Mouse (Mus musculus): Measurements from ENCODE around the gene Msto1.
"Not testable (repeated sequence)": the region's sequence is repeated elsewhere in the genome, so short reads cannot be mapped to it uniquely, and the experiment has no call there.

Gene Msto1

DNA sequence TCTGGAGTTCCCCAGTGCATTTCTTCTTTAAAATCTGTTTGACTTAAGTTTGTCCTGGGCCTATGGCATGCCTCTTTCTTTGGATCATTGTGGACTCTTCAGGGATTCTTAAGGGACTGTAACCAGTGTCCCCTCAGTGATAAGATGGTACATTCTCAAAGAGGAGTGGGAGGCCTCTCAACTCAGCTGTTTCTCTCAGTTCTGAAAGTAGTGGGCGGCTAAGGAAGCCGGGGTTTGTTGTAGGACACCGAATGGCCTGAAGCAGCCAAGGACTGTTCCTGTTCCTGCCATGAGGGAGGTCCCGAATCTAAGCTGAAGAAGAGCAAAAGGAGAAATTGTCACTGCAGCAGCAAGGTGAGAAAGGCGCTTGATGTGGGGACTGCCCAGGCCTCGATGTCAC, 8.6 kb downstream of the Msto1 start:
- no peak for DNase-seq (ENCODE audit: low spot score)

DNA sequence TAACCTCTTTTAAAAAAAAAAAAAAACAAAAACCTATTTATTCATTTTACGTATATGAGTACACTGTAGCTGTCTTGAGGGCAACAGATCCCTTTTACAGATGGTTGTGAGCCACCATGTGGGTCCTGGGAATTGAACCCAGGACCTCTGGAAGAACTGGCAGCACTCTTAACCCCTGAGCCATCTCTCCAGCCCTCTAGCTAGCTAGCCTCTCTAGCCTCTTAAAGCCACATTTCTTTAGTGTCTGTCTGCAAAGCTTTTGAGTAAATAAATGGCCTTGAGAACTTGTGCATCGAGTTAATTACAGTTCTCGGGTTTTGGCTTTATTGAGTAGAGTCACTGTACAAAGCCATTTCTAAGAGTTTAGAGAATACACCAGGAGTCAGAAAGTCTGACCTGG, 9.0 kb downstream of the Msto1 start:
- DNase-seq (ENCODE audit: low spot score), result no peak

DNA sequence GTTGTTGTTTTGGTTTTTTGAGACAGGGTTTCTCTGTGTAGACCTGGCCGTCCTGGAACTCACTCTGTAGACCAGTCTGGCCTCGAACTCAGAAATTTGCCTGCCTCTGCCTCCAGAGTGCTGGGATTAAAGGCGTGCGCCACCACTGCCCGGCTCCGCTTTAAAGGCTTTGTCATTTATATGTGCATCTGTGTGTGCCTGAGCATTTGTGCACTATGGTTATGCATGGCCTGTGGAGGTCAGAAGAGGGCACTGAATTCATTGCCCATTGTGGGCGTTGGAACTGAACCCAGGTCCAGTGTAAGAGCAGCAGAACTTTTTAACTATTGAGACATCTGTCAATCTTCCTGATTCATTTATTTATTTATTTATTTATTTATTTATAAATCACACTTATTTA, 20.8 kb downstream of the Msto1 start:
- DNase-seq (ENCODE audit: low spot score), result not testable (repeated sequence)

DNA sequence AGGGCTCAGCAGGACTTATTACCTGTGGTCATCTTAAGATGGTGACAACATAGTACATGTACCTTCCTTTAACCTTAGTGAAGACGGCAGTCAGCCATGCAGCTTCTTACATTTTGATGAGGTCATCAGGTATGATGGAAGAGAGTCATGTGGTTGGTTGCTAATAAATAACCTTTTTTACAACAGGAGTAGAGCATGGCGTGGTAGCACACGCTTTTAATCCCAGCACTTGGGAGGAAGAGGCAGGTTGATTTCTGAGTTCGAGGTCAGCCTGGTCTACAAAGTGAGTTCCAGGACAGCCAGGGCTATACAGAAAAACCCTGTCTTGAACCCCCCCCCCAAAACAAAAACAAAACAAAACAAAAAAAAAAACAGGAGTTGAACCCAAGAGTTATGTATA, 31.3 kb downstream of the Msto1 start:
- not testable (repeated sequence) for DNase-seq (ENCODE audit: low spot score)

GRCm38 (mm10) chr3:88868449-88868848, 45.4 kb downstream of the Msto1 start:
- DNase-seq (ENCODE audit: low spot score), result not testable (repeated sequence)

DNA sequence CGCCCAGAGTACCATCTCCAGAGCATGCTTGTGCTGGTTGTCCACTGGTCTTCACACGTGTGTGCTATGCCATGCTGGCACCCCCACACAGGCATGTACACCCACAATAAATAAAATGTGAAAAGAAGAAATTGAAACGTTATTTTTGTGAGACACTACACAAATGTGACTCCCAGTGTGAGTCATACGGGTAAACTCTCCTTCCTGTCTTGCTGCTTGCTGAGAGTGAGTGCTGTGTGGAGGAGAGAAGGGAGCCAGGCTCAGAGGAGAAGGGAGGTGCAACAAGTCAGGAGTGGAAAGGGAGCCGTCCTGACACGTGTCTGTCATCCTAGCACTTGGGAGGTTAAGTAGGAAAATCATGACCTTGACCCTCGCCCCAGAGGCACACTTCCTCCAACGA, 46.6 kb downstream of the Msto1 start:
- DNase-seq (ENCODE audit: low spot score), result not testable (repeated sequence)

GRCm38 (mm10) chr3:88866735-88867134, 47.1 kb downstream of the Msto1 start:
- not testable (repeated sequence) for DNase-seq (ENCODE audit: low spot score)

- DNase-seq (ENCODE audit: low spot score), result no peak
Measured at GRCm38 (mm10) chr3:88862129-88862528, 51.7 kb downstream of the Msto1 start.

DNA sequence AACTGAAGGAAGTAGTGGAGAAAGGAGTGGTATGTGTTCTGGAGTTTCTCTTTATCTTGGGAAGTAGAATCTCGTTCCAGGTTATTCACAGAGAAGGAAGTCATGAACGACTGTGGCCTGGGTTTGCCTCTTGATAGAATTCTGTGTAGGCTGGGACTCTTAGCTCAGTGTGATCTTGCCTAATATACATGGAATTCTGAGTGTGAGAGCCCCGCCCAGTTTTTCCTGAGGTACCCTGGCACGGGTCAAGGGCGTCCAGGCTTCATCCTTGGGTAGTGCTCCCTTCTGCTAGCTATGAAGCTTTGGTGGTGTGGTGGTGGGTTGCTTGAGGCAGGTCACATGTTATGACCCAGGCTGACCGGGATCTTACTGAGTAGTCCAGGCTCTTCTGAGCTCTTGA, 58.0 kb downstream of the Msto1 start:
- no peak for DNase-seq (ENCODE audit: low spot score)
